Mouse (Mus musculus) adrenal gland, postnatal 36 days (tissue): ENCODE results near the gene Tnfaip8l1. TPM values are rescaled to one million over a fixed set of nuclear protein-coding genes. Genes with fewer than 3 reads are reported as not detected.

Experiments used
- DNase-seq, 2 experiments: peaks; one replicate each; pipeline ENCODE4 v3.0.0; 2021; ENCODE audit warnings: mixed read lengths in 1 of 2
- total RNA-seq, 2 experiments: library from RNA; stranded (reverse); gene quantifications; 2 replicates each; pipeline ENCODE4 v1.2.3; 2021

The Tnfaip8l1 gene
- total RNA-seq, 2 experiments from 2014 or later = 3.9 to 4.0 TPM

DNA sequence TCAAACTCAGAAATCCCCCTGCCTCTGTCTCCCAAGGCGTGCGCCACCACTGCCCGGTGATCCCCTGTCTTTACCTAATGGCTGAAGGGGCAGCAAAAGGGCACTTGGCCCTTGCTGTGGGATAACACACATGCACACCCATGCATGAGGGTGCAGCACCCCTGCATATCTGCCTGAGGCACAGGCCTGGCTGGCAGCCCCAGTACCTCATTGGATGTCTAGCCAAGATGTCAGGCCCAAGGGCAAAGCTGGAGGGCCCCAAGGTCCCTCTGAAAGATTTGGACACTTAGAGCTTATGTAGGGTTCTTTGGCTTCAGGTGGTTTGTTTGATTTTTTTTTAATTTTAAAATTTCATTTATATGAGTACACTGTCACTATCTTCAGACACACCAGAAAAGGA, 13.1 kb downstream of the Tnfaip8l1 start:
- peak; percentile 50 to 56 for DNase-seq

DNA sequence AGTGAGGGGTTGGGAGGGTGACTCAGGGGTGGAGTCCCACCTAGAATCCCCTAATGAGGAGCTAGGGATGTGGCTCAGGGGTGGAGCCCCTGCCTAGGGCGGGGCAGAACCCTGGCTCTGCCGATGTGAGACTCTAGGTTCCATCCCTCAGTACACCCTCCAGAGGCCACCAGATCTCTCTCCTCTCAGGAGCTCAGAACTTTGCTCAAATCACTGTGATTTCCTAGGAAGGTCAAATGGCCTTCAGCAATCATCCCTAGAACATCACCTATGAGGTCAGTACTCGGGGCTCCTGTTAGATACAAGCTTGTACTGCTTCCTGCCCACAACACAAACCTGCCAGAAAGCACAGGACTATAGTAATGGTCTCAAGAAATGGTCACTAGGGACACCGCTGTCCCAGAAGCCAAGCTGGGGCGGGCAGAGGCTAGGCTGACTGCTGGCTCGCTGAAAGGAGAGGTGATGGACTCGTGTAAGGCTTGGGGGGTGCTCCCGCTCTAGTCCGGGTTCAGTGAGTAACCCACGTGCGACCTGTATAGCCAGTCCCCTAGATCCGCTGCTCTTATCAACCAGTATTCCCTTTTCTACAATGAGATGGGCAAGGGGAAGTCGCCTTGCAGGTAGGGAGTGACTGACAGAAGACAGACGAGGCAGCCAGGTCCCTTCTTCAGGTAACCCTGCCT, 20.8 kb downstream of the Tnfaip8l1 start:
- DNase-seq = no peak

GRCm38 (mm10) chr17:56183658-56184103, 21.4 kb downstream of the Tnfaip8l1 start, which contains the start of gene Mydgf:
TSS of gene Mydgf (minus strand) at chr17:56183920.
- peak; percentile 97 for DNase-seq

DNA sequence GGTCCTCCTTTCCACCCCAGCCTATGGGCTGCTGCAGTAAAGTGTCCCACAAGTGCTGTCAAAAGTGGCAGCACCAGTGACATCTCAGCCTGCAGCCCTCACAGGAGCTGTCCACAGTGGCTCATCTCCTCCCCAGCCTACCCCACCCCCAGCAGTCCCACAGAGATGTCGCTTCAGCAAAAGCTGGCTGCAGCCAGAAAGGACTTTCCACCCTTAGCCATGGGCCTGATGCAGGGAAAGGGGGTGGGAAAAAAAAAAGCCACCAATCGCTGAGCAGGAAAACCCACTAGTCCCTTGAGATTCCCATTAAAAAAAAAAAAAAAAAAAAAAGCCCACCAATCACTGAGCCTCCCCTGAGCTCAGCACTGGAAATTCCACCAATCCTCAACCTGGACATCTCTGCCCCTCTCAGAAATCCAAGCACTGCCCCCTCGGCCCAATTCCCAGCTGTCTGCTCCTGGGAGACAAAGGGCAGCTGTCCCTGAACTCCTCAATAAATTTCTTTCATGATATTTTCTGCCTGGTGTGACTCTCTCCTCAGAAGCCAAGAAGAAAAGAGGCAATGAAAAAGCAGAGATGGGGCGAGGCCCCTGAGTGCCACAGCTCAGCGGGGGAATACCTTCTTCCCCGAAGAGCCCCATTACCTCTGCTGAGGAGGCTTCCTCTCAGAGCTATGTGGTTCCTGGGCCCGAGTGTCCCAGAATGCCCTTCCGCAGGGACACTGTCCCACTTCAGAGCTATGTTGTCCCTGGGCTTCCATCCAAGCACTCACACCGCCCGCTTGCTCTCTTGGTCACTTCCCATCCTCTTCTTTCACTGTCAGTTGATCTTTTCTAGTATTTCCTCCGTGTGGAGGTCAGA, 23.2 kb downstream of the Tnfaip8l1 start:
- DNase-seq = peak; percentile 85 to 86

DNA sequence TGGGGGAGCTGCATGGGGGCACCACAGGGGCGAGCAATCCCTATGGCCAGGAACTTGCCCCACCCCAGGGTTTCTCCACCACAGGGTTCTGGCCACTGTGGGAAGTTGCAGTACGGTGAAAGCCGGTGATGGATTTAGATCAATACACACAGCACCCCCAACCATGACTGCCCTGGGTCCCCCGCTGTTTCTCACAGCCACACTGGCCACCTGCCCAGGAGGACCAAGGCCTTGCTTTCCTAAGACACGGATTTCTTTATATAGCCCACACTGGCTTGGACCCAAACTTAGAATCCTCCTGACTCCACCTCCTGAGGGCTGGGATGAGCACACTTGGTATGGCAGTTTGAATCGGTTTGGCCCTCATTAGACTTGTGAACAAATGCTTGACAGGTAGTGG, 29.0 kb downstream of the Tnfaip8l1 start:
- DNase-seq = no peak

GRCm38 (mm10) chr17:56194357-56194756, 32.1 kb downstream of the Tnfaip8l1 start:
- no peak for DNase-seq

GRCm38 (mm10) chr17:56194765-56195164, 32.5 kb downstream of the Tnfaip8l1 start:
- DNase-seq = no peak

GRCm38 (mm10) chr17:56196860-56197259, 34.6 kb downstream of the Tnfaip8l1 start:
- DNase-seq = no peak

GRCm38 (mm10) chr17:56200586-56200985, 38.3 kb downstream of the Tnfaip8l1 start:
- DNase-seq = no peak

GRCm38 (mm10) chr17:56201642-56202041, 39.4 kb downstream of the Tnfaip8l1 start:
- no peak for DNase-seq

DNA sequence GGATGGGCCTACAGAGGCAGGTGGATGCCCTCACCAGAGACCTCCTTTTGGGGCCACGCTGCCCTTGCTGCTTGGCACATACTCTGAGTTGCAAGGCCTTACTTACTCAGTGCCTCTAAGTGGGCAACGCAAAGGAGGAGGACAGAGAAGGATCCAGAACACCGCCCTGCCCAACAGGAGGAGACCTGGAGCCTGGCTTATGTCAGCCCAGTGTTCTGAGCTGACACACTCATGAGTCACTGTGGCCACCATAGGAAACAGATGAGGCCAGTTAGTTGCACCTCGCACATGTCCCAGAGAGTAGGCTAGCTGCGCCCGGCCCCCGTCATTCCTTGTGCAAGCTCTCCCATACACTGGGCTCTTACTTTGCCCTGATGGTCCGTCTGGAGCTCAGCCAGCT, 40.2 kb downstream of the Tnfaip8l1 start:
- no peak for DNase-seq

GRCm38 (mm10) chr17:56203729-56204128, 41.5 kb downstream of the Tnfaip8l1 start:
- DNase-seq = no peak

DNA sequence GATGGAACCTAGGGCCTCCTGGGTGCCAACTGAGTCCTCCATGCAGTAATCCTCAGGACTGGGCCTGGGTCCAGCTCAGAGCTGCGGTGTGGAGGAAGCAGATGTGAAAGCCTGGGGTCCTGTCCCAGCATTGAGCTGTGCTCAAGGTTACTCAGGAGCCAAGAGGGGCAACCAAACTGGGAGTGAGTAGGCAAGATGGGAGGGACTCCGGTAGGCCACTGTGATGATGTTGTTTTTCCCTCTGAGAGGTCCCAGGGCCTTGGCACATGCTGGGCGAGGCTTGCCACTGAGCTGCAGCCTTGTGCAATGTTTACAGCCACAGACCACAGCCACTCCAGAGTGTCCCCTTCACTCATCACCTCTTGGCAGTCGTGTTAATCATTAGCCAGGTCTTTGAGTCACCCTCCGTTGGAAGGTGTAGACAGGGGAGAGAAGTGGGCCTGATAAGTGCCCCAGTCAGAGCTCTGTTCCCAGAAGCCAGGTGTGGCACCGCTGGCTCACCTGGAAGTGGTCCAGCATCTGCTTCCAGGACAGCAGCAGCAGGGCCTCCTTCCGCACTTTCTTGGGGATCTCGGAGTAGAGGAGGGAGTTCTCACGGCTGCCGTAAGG, 44.1 kb downstream of the Tnfaip8l1 start:
- no peak for DNase-seq

DNA sequence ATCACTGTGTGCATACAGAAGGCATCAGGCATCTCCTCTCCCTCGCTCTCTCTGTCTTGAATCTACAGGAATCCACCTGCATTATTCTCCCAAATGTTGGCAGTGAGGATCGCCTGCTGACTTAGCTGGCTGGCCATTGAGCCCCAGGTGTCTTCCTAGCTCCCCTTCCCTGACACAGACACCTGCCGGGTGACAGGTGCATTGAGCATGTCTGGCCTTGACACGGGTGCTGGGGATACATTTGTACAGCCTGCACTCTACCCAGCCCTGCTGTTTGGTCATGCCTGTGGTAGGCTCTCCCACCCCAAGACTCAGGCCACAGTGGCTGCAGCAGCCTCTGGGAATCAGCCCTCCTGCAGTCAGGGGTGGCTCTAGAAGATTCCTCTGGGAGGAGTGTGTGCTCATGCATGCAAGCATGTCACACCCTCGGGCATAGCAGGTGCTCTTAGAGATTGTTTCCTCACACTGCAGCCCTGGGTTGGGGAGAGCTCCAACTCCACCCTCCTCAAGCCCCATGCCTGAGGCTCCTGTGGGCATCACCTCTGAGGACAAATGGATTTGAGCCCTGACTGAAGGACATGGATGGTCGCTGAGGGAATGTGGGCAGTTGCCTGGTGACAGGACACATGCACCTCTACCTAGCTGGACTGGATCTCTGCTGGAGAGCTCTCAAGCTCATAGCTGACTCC, 44.9 kb downstream of the Tnfaip8l1 start:
- no peak for DNase-seq

DNA sequence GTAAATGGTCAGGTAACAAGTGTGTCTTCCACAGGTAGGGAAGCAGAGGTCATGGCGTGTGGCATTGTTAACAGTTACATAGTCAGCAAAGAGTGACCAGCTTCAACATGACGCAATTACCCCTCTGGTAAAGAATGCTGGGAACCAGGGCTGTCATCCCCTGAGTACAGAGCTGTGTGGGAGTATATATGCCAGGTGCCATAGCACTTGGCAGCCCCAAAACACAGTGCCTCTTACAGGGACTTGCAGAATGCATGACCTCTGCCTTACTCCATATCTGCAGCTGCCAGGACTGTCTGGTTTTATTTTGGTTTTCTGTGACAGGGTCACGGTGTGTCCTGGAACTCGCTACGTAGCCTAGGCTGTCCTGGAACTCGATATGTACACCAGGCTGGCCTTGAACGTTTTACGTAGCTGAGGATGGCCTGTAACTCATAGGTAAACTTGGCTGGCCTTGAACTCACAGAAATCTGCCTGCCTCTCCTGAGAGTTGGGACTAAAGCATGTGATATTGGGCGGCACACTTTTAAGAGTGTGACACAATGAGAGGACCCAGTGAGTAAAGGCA, 45.8 kb downstream of the Tnfaip8l1 start:
- no peak for DNase-seq

- peak in 1 of 2 experiments; percentile 47 for DNase-seq
Observed at GRCm38 (mm10) chr17:56208821-56209220, 46.5 kb downstream of the Tnfaip8l1 start.

GRCm38 (mm10) chr17:56211090-56211489, 48.8 kb downstream of the Tnfaip8l1 start:
- no peak for DNase-seq

DNA sequence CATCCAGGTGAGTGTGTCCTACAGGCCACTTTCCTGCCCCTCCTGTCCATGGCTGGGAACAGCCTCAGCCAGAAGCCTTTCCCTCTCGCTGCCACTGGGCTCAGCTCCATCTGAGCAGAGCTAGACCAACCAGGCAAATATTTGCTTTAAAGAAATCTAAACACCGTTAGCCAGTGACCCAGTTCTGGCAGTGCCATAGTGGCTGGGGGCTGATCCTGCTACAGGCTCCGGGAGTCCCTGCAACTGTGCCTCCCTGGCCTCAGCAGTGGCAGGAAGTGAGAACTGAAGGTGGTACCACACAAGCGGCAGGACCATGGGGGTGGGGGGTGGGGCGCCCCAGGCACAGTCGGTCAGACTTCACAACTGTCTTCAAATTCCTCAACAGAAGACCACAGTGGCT, 50.4 kb downstream of the Tnfaip8l1 start:
- no peak for DNase-seq

DNA sequence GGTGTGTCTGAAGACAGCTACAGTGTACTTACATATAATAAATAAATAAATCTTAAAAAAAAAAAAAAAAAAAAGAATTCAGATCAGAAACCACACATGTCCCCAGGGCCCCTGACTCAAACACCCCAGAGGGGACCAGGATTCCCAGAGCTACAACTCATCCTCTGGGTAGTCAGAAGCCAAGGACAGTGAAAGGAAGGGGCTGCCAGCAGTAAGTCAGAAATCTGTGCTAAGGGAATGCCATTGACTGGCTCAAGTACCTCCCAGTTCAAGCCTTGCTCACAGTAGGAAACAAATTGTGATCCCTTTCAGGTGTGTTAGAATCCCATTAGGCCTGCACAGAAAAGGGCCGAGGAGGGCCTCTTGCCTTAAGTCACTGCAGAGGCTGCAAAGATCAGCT, 52.0 kb downstream of the Tnfaip8l1 start:
- DNase-seq = peak; percentile 24 to 38

DNA sequence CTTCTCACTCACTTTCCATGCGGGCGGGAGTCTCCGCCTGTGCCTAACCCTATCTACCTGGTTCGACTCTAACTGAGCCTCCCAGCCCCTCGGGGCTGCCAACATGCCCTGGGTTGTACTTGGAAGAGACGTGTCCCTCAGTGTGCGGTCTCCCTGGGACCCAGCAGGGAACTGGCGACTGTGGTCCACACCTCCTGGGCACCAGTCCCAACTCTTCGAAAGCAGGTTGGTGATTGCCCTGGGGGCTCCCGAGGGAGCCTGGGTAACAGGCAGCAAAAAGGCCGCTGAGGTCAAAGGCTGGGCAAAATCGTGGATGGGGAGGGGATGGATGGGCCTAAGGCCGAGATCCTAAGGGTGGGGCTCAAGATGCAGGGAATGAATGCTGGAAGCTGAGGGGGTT, 55.4 kb downstream of the Tnfaip8l1 start:
- DNase-seq = peak in 1 of 2 experiments; percentile 46

GRCm38 (mm10) chr17:56218377-56219191, 56.3 kb downstream of the Tnfaip8l1 start, which contains the start of gene Dpp9:
TSS of gene Dpp9 (minus strand) at chr17:56218905.
- peak; percentile 92 for DNase-seq
